16 mouse cellular contexts compared by ENCODE assay signal in genomic region chr16:23592501-23592900, GRCm38 (mm10).
"Had no signal": no experiment of that assay in that cellular context is flagged by ENCODE, and none has a peak within 500 bp of the region (broad histone marks: within the 10 kb centered on the region; RNA-seq: fewer than 3 reads in every experiment).

No protein-coding gene starts in this region.

- H3K36me3 ChIP-seq: lung, embryonic 15.5 days; midbrain, embryonic 10.5 days; midbrain, embryonic 12.5 days; neural tube, embryonic 12.5 days; stomach, embryonic 15.5 days had no signal

- DNase-seq: liver, postnatal 0 days; lung, adult 2 months; lung, postnatal 14 days; lung, postnatal 36 days; midbrain, embryonic 14.5 days; right cerebral cortex, postnatal 14 days; thymus, adult 2 months; thymus, postnatal 25 days; thymus, postnatal 4 days had no signal

- H3K27me3 ChIP-seq: lung, embryonic 15.5 days; midbrain, embryonic 12.5 days; neural tube, embryonic 12.5 days; stomach, embryonic 15.5 days had no signal

- H3K27ac ChIP-seq: lung, embryonic 15.5 days; midbrain, embryonic 10.5 days; midbrain, embryonic 12.5 days; neural tube, embryonic 12.5 days; stomach, embryonic 15.5 days; stomach, postnatal 0 days had no signal

- H3K4me3 ChIP-seq: lung, embryonic 15.5 days; midbrain, embryonic 10.5 days; midbrain, embryonic 12.5 days; neural tube, embryonic 12.5 days; stomach, embryonic 15.5 days had no signal

- H3K4me1 ChIP-seq: lung, embryonic 15.5 days; midbrain, embryonic 10.5 days; midbrain, embryonic 12.5 days; stomach, embryonic 15.5 days had no signal

- H3K9ac ChIP-seq: liver, postnatal 0 days; lung, embryonic 15.5 days; midbrain, embryonic 12.5 days; neural tube, embryonic 12.5 days; stomach, embryonic 15.5 days had no signal

- H3K4me2 ChIP-seq: lung, embryonic 15.5 days; midbrain, embryonic 12.5 days; neural tube, embryonic 12.5 days; stomach, embryonic 15.5 days had no signal

- H3K9me3 ChIP-seq: lung, embryonic 15.5 days; midbrain, embryonic 12.5 days; stomach, embryonic 15.5 days had no signal

- ATAC-seq: liver, postnatal 0 days; lung, postnatal 0 days had no signal
